Mouse (Mus musculus): ENCODE results near the gene Lrrc57.

The Lrrc57 gene

GRCm38 (mm10) chr2:120608830-120609723, at the start of gene Lrrc57, which contains the start of gene Haus2:
Gene Lrrc57, minus strand, starts transcription at chr2:120609520.
Gene Haus2, plus strand, starts transcription at chr2:120609383.
- peak; percentile 88 for ATAC-seq (ENCODE audit: low TSS enrichment)

GRCm38 (mm10) chr2:120658486-120658885, 49.2 kb upstream of the Lrrc57 start:
- ATAC-seq (ENCODE audit: low TSS enrichment) = no peak

GRCm38 (mm10) chr2:120656711-120657110, 47.4 kb upstream of the Lrrc57 start:
- no peak for ATAC-seq (ENCODE audit: low TSS enrichment)

GRCm38 (mm10) chr2:120655905-120656304, 46.6 kb upstream of the Lrrc57 start:
- ATAC-seq (ENCODE audit: low TSS enrichment) = no peak

- no peak for ATAC-seq (ENCODE audit: low TSS enrichment)
Observed at GRCm38 (mm10) chr2:120654693-120655092, 45.4 kb upstream of the Lrrc57 start.

GRCm38 (mm10) chr2:120652925-120653284, 43.6 kb upstream of the Lrrc57 start:
- no peak for ATAC-seq (ENCODE audit: low TSS enrichment)

GRCm38 (mm10) chr2:120652256-120652924, 43.1 kb upstream of the Lrrc57 start:
- ATAC-seq (ENCODE audit: low TSS enrichment) = peak; percentile 89

- ATAC-seq (ENCODE audit: low TSS enrichment) = no peak
Observed at GRCm38 (mm10) chr2:120646777-120647176, 37.5 kb upstream of the Lrrc57 start.

- ATAC-seq (ENCODE audit: low TSS enrichment) = no peak
Observed at GRCm38 (mm10) chr2:120643836-120644235, 34.5 kb upstream of the Lrrc57 start.

- ATAC-seq (ENCODE audit: low TSS enrichment) = no peak
Observed at GRCm38 (mm10) chr2:120640835-120641234, 31.5 kb upstream of the Lrrc57 start.

GRCm38 (mm10) chr2:120631957-120632356, 22.6 kb upstream of the Lrrc57 start:
- no peak for ATAC-seq (ENCODE audit: low TSS enrichment)

- no peak for ATAC-seq (ENCODE audit: low TSS enrichment)
Observed at GRCm38 (mm10) chr2:120631521-120631920, 22.2 kb upstream of the Lrrc57 start.

- ATAC-seq (ENCODE audit: low TSS enrichment) = no peak
Observed at GRCm38 (mm10) chr2:120630655-120631054, 21.3 kb upstream of the Lrrc57 start.

GRCm38 (mm10) chr2:120630246-120630645, 20.9 kb upstream of the Lrrc57 start:
- no peak for ATAC-seq (ENCODE audit: low TSS enrichment)

- peak; percentile 99 for ATAC-seq (ENCODE audit: low TSS enrichment)
Observed at GRCm38 (mm10) chr2:120628886-120629735, 19.8 kb upstream of the Lrrc57 start, which contains the start of gene Stard9. Gene Stard9, plus strand, starts transcription at chr2:120629121.

- peak; percentile 10; the same call in 1 of the 2 replicates for ATAC-seq (ENCODE audit: low TSS enrichment)
Observed at GRCm38 (mm10) chr2:120628076-120628865, 19.0 kb upstream of the Lrrc57 start.

- no peak for ATAC-seq (ENCODE audit: low TSS enrichment)
Observed at GRCm38 (mm10) chr2:120622920-120623319, 13.6 kb upstream of the Lrrc57 start.

GRCm38 (mm10) chr2:120619538-120619937, 10.2 kb upstream of the Lrrc57 start:
- no peak for ATAC-seq (ENCODE audit: low TSS enrichment)

- no peak for ATAC-seq (ENCODE audit: low TSS enrichment)
Observed at GRCm38 (mm10) chr2:120616279-120617163, 7.2 kb upstream of the Lrrc57 start.
